Mouse (Mus musculus): Measurements from ENCODE around the gene Gm12166.
"Not testable (repeated sequence)": the region's sequence is repeated elsewhere in the genome, so short reads cannot be mapped to it uniquely, and the experiment has no call there.

Gene Gm12166

GRCm38 (mm10) chr11:46054911-46055895 is 3.1 kb upstream of the Gm12166 start:
- no peak for DNase-seq

- no peak for DNase-seq
Measured at GRCm38 (mm10) chr11:46054311-46054710, 2.2 kb upstream of the Gm12166 start.

GRCm38 (mm10) chr11:46053457-46053856 is 1.3 kb upstream of the Gm12166 start:
- DNase-seq: not testable (repeated sequence)

GRCm38 (mm10) chr11:46047264-46047663 is 4.9 kb downstream of the Gm12166 start:
- no peak for DNase-seq

- DNase-seq: no peak
Measured at GRCm38 (mm10) chr11:46044781-46045180, 7.3 kb downstream of the Gm12166 start.

GRCm38 (mm10) chr11:46041607-46042267 is 10.4 kb downstream of the Gm12166 start:
- DNase-seq: no peak

GRCm38 (mm10) chr11:46040841-46041556 is 11.1 kb downstream of the Gm12166 start:
- no peak for DNase-seq

GRCm38 (mm10) chr11:46039335-46039734 is 12.8 kb downstream of the Gm12166 start:
- DNase-seq: peak; percentile 38

GRCm38 (mm10) chr11:46038901-46039300 is 13.2 kb downstream of the Gm12166 start:
- DNase-seq: no peak

- DNase-seq: no peak
Measured at GRCm38 (mm10) chr11:46036374-46036773, 15.7 kb downstream of the Gm12166 start.

GRCm38 (mm10) chr11:46032956-46033355 is 19.2 kb downstream of the Gm12166 start:
- no peak for DNase-seq

- no peak for DNase-seq
Measured at GRCm38 (mm10) chr11:46031470-46031869, 20.7 kb downstream of the Gm12166 start.

- no peak for DNase-seq
Measured at GRCm38 (mm10) chr11:46030026-46030425, 22.1 kb downstream of the Gm12166 start.

GRCm38 (mm10) chr11:46029485-46029884 is 22.6 kb downstream of the Gm12166 start:
- DNase-seq: no peak

GRCm38 (mm10) chr11:46027952-46028814 is 23.9 kb downstream of the Gm12166 start:
- no peak for DNase-seq

- DNase-seq: no peak
Measured at GRCm38 (mm10) chr11:46025962-46026392, 26.1 kb downstream of the Gm12166 start.

- no peak for DNase-seq
Measured at GRCm38 (mm10) chr11:46022983-46023382, 29.1 kb downstream of the Gm12166 start.

- no peak for DNase-seq
Measured at GRCm38 (mm10) chr11:46021850-46022249, 30.3 kb downstream of the Gm12166 start.

GRCm38 (mm10) chr11:46020246-46020645 is 31.9 kb downstream of the Gm12166 start:
- DNase-seq: no peak

GRCm38 (mm10) chr11:46016061-46016460 is 36.1 kb downstream of the Gm12166 start:
- peak; percentile 57 for DNase-seq

Measured in kidney, adult 9 months (tissue).